Mouse (Mus musculus): ENCODE results near the gene Gchfr. TPM values are rescaled to one million over a fixed set of nuclear protein-coding genes. Genes with fewer than 3 reads are reported as not detected.

Gchfr gene
- polyA plus RNA-seq, 1 experiment from 2014 or later = 2.0 TPM

- Histone ChIP-seq H3K9ac (replicated peaks) (no peak overlapping the region), H3K4me3 (no peak overlapping the region), H3K27me3 (no peaks in the 10 kb centered on the region), H3K27ac (replicated peaks) (no peak overlapping the region), H3K36me3 (no peaks in the 10 kb centered on the region), H3K4me1 (peaks cover 23% of the 10 kb centered on the region), H3K9me3 (no peaks in the 10 kb centered on the region), H3K4me2 (replicated peaks) (no peak overlapping the region)
- WGBS = 84% methylated on average over 4 of the region's 4 CpGs
- ATAC-seq (replicated peaks) = no peak
Observed at GRCm38 (mm10) chr2:119203871-119204460, 36.4 kb downstream of the Gchfr start.

GRCm38 (mm10) chr2:119207961-119208343 lies 40.4 kb downstream of the Gchfr start:
- Histone ChIP-seq H3K27ac (replicated peaks) (peak overlapping the region; percentile 91), H3K9me3 (no peaks in the 10 kb centered on the region), H3K4me2 (replicated peaks) (peak overlapping the region; percentile 65), H3K4me1 (peaks cover 27% of the 10 kb centered on the region), H3K9ac (replicated peaks) (peak overlapping the region; percentile 79), H3K4me3 (peak overlapping the region; percentile 86), H3K27me3 (no peaks in the 10 kb centered on the region), H3K36me3 (peaks cover 23% of the 10 kb centered on the region)
- WGBS = 16% methylated on average over 6 of the region's 6 CpGs
- 0 out of 2 replicates have a peak, but pooled peaks have one; percentile 0 for ATAC-seq (replicated peaks)

- Histone ChIP-seq H3K4me1 (peaks cover 22% of the 10 kb centered on the region), H3K27me3 (no peaks in the 10 kb centered on the region), H3K36me3 (peaks cover 29% of the 10 kb centered on the region), H3K9me3 (no peaks in the 10 kb centered on the region), H3K27ac (replicated peaks) (peak within 1 kb of the TSS; percentile 91), H3K9ac (replicated peaks) (peak within 1 kb of the TSS; percentile 83), H3K4me2 (replicated peaks) (peak within 1 kb of the TSS; percentile 65), H3K4me3 (peak within 1 kb of the TSS; percentile 86)
- peak; percentile 98 for ATAC-seq (replicated peaks)
- whole genome bisulfite sequencing = under 1% methylated on average over 51 of the region's 51 CpGs
Observed at GRCm38 (mm10) chr2:119208344-119209175, 41.0 kb downstream of the Gchfr start, which contains the start of the genes Zfyve19 and Dnajc17. Zfyve19 (plus strand) TSS chr2:119208617. Dnajc17 (minus strand) TSS chr2:119208795.

- peaks cover 30% of the 10 kb centered on the region for H3K36me3 ChIP-seq
- H3K9me3 ChIP-seq = no peaks in the 10 kb centered on the region
- peak overlapping the region; percentile 59 for H3K4me2 ChIP-seq (replicated peaks)
- peaks cover 22% of the 10 kb centered on the region for H3K4me1 ChIP-seq
- peak overlapping the region; percentile 83 for H3K9ac ChIP-seq (replicated peaks)
- no peak; the same call in 1 of the 2 replicates for ATAC-seq (replicated peaks)
- peak overlapping the region; percentile 72 for H3K27ac ChIP-seq (replicated peaks)
- WGBS = under 1% methylated on average over 13 of the region's 13 CpGs
- no peaks in the 10 kb centered on the region for H3K27me3 ChIP-seq
- peak overlapping the region; percentile 86 for H3K4me3 ChIP-seq
Observed at GRCm38 (mm10) chr2:119209176-119209507, 41.6 kb downstream of the Gchfr start.

Other genes with a start within 250 kb of the Gchfr start
- gene Chst14, start 241.3 kb upstream of the Gchfr start, polyA plus RNA-seq (2015; fragmentation: Nextera tagmentation; extraction: Ambion mirVana) = 6.0 and 6.6 TPM in 2 replicates
- gene Ccdc32, start 138.4 kb upstream of the Gchfr start, polyA plus RNA-seq (2015; fragmentation: Nextera tagmentation; extraction: Ambion mirVana) = 38.3 and 43.3 TPM in 2 replicates
- gene Rpusd2, start 133.0 kb upstream of the Gchfr start, polyA plus RNA-seq (2015; fragmentation: Nextera tagmentation; extraction: Ambion mirVana) = 4.6 and 5.4 TPM in 2 replicates
- gene Knl1, start 120.7 kb upstream of the Gchfr start, polyA plus RNA-seq (2015; fragmentation: Nextera tagmentation; extraction: Ambion mirVana) = 29.3 and 33.4 TPM in 2 replicates
- gene Rad51, start 55.0 kb upstream of the Gchfr start, polyA plus RNA-seq (2015; fragmentation: Nextera tagmentation; extraction: Ambion mirVana) = 18.7 and 24.0 TPM in 2 replicates
- 52.0 and 54.2 TPM in 2 replicates for gene Rmdn3, start 10.7 kb upstream of the Gchfr start, polyA plus RNA-seq (2015; fragmentation: Nextera tagmentation; extraction: Ambion mirVana)
- 0.83 and 0.90 TPM in 2 replicates for gene Gm14137, start 6.7 kb downstream of the Gchfr start, polyA plus RNA-seq (2015; fragmentation: Nextera tagmentation; extraction: Ambion mirVana)
- 64.7 and 66.6 TPM in 2 replicates for gene Zfyve19, start 40.8 kb downstream of the Gchfr start, polyA plus RNA-seq (2015; fragmentation: Nextera tagmentation; extraction: Ambion mirVana)
- 26.7 and 30.9 TPM in 2 replicates for gene Dnajc17, start 41.0 kb downstream of the Gchfr start, polyA plus RNA-seq (2015; fragmentation: Nextera tagmentation; extraction: Ambion mirVana)
- gene Ppp1r14d, start 62.1 kb downstream of the Gchfr start, polyA plus RNA-seq (2015; fragmentation: Nextera tagmentation; extraction: Ambion mirVana) = not detected in 2 replicates
- gene Spint1, start 69.6 kb downstream of the Gchfr start, polyA plus RNA-seq (2015; fragmentation: Nextera tagmentation; extraction: Ambion mirVana) = 0.31 and 0.56 TPM in 2 replicates
- gene Rhov, start 103.5 kb downstream of the Gchfr start, polyA plus RNA-seq (2015; fragmentation: Nextera tagmentation; extraction: Ambion mirVana) = 19.6 and 24.0 TPM in 2 replicates
- gene Vps18, start 121.0 kb downstream of the Gchfr start, polyA plus RNA-seq (2015; fragmentation: Nextera tagmentation; extraction: Ambion mirVana) = 30.2 and 31.1 TPM in 2 replicates
- 4.0 and 4.1 TPM in 2 replicates for gene Dll4, start 158.0 kb downstream of the Gchfr start, polyA plus RNA-seq (2015; fragmentation: Nextera tagmentation; extraction: Ambion mirVana)
- 5.5 and 5.8 TPM in 2 replicates for gene Chac1, start 183.5 kb downstream of the Gchfr start, polyA plus RNA-seq (2015; fragmentation: Nextera tagmentation; extraction: Ambion mirVana)